Mouse (Mus musculus) bone marrow, adult 2 months (tissue): ENCODE measurements around the gene Lmntd1. TPM values are rescaled to one million over a fixed set of nuclear protein-coding genes. Genes with fewer than 3 reads are reported as not detected.
A peak's percentile ranks its signal among the peaks of the same experiment; 100 is the strongest.

Experiments used
- H3K27ac ChIP-seq: fragments of 200-500 bp; 2 replicates; pipeline ENCODE4 v1.5.1; 2012; ENCODE audit warnings: low read depth, mild to moderate bottlenecking, control low read depth, inconsistent platforms, low read length; ENCODE audit not compliant: control insufficient read depth, poor library complexity, insufficient read depth
- H3K4me1 ChIP-seq: fragments of 200-500 bp; 2 replicates; pipeline ENCODE4 v1.6.1; 2011; ENCODE audit warnings: low read length; ENCODE audit not compliant: control insufficient read depth, insufficient read depth
- H3K4me3 ChIP-seq: fragments of 200-500 bp; replicated peaks from 2 replicates; pipeline ENCODE3; 2011; ENCODE audit warnings: mild to moderate bottlenecking, low read depth, low read length, control low read depth; ENCODE audit not compliant: control insufficient read depth
- CTCF ChIP-seq: fragments of 200-500 bp; IDR thresholded peaks from 2 replicates; pipeline ENCODE4 v1.5.1; 2011; ENCODE audit warnings: low read length, control low read depth; ENCODE audit not compliant: control insufficient read depth, insufficient read depth
- POLR2A ChIP-seq: fragments of 200-500 bp; IDR thresholded peaks from 2 replicates; pipeline ENCODE4 v1.6.1; 2011; ENCODE audit warnings: low read depth, mild to moderate bottlenecking, control low read depth, low read length, borderline replicate concordance; ENCODE audit not compliant: control insufficient read depth
- WGBS: fragments of 180-500 bp; shearing (Covaris S2); methylation state at CpG from one replicate; pipeline ENCODE4 v1.1.7; 2018; 5-methylcytosine and 5-hydroxymethylcytosine counted together
- polyA plus RNA-seq: library from polyadenylated mRNA; stranded (reverse); fragments of >200 nt; gene quantifications from 2 replicates; pipeline ENCODE4 v1.2.4, GENCODE M21; 2011; ENCODE audit warnings: low replicate concordance; ENCODE audit not compliant: missing spikeins, insufficient read depth, insufficient read length

Lmntd1 gene
- polyA plus RNA-seq, 1 experiment: not detected

- Histone ChIP-seq H3K4me1 (no peaks in the 10 kb centered on the region; the same call in 1 of the 2 replicates), H3K27ac (no peak overlapping the region), H3K4me3 (no peak overlapping the region)
- 47% methylated on average over 26 of the region's 26 CpGs for WGBS
- TF ChIP-seq CTCF: peak; percentile 42
- no peak for TF ChIP-seq POLR2A
Observed at GRCm38 (mm10) chr6:145359470-145360430, 254.4 kb downstream of the Lmntd1 start.

- TF ChIP-seq POLR2A (no peak), CTCF (no peak)
- no peak overlapping the region for H3K27ac ChIP-seq
- WGBS: 84% methylated on average over 9 of the region's 9 CpGs
- H3K4me3 ChIP-seq: no peak overlapping the region
- no peaks in the 10 kb centered on the region; the same call in 1 of the 2 replicates for H3K4me1 ChIP-seq
Observed at GRCm38 (mm10) chr6:145358001-145358400, 256.1 kb downstream of the Lmntd1 start.

- Histone ChIP-seq H3K4me1 (no peaks in the 10 kb centered on the region), H3K4me3 (no peak overlapping the region), H3K27ac (no peak overlapping the region)
- TF ChIP-seq CTCF (no peak), POLR2A (no peak)
- 74% methylated on average over 5 of the region's 5 CpGs for WGBS
Observed at GRCm38 (mm10) chr6:145353806-145354205, 260.3 kb downstream of the Lmntd1 start.

- Histone ChIP-seq H3K4me3 (no peak overlapping the region), H3K4me1 (no peaks in the 10 kb centered on the region), H3K27ac (no peak overlapping the region)
- WGBS: 41% methylated on average over 1 of the region's 1 CpGs
- no peak for TF ChIP-seq CTCF
- TF ChIP-seq POLR2A: no peak
Observed at GRCm38 (mm10) chr6:145352705-145353104, 261.4 kb downstream of the Lmntd1 start.

- TF ChIP-seq POLR2A: no peak
- TF ChIP-seq CTCF: peak; percentile 78
- Histone ChIP-seq H3K27ac (no peak overlapping the region), H3K4me1 (no peaks in the 10 kb centered on the region), H3K4me3 (no peak overlapping the region)
- WGBS: 33% methylated on average over 9 of the region's 9 CpGs
Observed at GRCm38 (mm10) chr6:145348196-145348915, 265.8 kb downstream of the Lmntd1 start.

GRCm38 (mm10) chr6:145347641-145348040, 266.5 kb downstream of the Lmntd1 start:
- TF ChIP-seq POLR2A: no peak
- TF ChIP-seq CTCF: no peak
- 69% methylated on average over 6 of the region's 6 CpGs for WGBS
- Histone ChIP-seq H3K27ac (no peak overlapping the region), H3K4me1 (no peaks in the 10 kb centered on the region), H3K4me3 (no peak overlapping the region)

GRCm38 (mm10) chr6:145346789-145347557, 267.1 kb downstream of the Lmntd1 start:
- no peaks in the 10 kb centered on the region for H3K4me1 ChIP-seq
- WGBS: 79% methylated on average over 11 of the region's 11 CpGs
- TF ChIP-seq CTCF (no peak), POLR2A (no peak)
- H3K4me3 ChIP-seq: no peak overlapping the region
- no peak overlapping the region for H3K27ac ChIP-seq
